Mouse (Mus musculus): ENCODE results near the gene Trim17.
"Not testable (repeated sequence)": the region's sequence is repeated elsewhere in the genome, so short reads cannot be mapped to it uniquely, and the experiment has no call there.

The Trim17 gene

DNA sequence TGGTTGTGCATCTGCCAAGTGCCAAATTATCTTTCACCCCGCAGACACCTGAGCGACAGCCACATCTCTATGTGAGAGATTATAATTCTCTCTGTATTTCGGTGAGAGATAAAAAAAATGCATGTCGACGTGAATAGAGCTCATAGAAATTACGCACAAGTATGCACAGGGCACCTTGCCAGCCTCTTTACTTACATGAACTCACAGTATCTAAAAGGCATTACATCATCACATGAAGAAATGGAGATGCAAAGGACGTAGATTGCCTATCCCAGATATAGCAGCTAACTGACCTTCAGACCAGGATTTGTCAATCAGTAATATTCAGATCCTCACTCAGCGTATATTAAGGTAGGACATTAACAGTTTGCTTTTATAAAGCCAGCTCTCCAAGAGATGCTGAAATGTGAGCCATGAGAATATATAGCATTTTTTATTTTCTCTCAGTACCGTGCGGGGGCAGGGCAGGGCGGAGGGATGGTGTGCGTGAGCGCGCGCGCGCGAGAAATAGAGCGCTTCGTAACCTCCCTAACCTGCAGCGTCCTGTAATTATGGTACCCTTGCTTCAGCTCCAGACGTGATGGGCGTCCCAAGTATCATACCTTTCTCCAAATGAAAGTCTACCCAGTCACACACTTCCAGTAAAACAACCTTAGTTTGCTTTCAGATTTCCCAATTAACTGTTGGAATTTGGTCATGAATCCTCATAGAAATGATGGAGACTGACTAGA lies 6.5 kb upstream of the Trim17 start:
- DNase-seq (ENCODE audit: low spot score) = no peak

GRCm38 (mm10) chr11:58948542-58949479 lies 5.7 kb upstream of the Trim17 start, which contains the start of gene Hist3h2ba:
Gene Hist3h2ba (plus strand): TSS chr11:58948920.
- no peak for DNase-seq (ENCODE audit: low spot score)

DNA sequence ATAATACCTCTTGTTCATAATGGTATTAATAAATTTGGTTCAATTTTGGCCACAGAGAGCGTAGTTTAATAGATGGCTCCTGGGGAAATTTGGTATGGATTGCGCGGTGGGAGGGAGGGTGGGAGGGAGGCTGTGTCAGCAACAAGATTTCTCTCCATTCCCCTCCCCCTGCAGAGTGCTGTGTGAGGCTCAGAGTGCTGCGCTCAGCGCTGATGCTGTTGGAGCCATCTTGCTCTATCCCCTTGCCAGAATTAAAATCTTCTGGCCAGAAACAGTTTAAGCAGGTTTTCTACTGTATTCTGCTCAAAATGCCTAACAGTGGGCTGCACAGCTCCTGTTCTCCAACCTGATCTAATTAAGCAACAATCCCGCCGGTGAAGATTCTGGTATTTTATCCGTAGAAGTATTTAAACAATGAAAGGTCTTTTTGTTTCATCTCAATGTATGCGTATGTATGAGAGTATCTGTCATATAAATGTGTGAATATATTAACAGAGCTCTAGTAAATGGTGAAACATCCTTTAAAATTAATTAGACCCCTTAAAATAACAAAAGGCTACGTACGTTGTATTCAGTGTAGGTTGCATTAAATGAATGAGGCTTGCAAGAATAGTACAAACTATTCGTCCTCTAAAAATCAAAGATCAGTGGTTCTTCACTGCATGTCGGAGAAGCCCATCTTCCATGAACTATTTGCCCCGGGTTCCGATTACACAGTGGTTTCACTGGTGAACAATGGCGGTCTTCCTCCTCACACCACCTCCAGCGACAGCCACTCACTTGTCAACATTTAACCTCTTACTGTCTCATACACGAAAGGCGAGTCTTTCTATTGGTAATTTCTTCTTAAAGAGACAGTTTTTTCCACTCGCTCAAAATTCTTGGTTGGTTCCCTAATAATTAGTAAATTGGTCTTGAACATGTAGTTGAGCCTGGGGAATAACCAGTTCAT lies 4.7 kb upstream of the Trim17 start:
- DNase-seq (ENCODE audit: low spot score) = no peak

- no peak for DNase-seq (ENCODE audit: low spot score)
Measured at GRCm38 (mm10) chr11:58951210-58951609, 3.3 kb upstream of the Trim17 start.

DNA sequence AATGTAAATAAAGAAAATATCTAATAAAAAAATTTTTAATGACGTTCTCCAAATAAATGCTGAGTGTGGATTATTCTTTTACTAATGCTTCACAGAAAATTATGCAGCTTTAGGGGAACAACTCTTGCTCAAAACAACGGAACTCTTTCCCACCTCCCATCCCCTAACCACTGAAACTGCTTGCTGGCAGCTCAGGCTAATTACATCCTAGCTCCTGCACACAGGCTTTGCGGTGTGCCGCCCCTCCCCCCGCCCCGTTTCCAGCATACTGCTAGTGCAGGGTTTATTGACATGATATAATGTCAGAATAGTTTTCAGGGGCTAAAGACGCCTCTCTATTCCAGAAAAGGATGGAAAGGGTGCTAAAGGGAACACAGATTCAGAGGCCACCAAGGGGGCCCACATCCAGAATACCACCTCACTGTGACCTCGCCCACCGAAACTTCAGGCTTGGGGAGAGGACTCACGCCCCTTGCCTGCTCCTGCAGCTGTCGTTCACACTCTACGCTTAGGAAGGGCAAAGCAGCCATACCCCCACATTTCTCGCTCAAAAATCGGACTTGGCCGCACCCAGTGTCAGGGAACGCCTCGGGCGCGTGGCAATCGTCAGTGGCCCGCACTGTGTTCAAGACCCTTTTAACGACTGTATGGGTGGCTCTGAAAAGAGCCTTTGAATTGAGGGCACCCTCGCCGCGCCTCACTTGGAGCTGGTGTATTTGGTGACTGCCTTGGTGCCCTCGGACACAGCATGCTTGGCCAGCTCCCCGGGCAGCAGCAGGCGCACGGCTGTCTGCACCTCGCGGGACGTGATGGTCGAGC lies 925 bp upstream of the Trim17 start:
- no peak for DNase-seq (ENCODE audit: low spot score)

DNA sequence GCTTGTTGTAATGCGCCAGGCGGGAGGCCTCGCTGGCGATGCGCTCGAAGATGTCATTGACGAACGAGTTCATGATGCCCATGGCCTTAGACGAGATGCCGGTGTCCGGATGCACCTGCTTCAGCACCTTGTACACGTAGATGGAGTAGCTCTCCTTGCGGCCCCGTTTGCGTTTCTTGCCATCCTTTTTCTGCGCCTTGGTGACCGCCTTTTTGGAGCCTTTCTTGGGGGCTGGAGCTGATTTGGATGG lies 390 bp upstream of the Trim17 start:
- DNase-seq (ENCODE audit: low spot score) = not testable (repeated sequence)

- no peak for DNase-seq (ENCODE audit: low spot score)
Measured at GRCm38 (mm10) chr11:58955143-58955867, 820 bp downstream of the Trim17 start.

DNA sequence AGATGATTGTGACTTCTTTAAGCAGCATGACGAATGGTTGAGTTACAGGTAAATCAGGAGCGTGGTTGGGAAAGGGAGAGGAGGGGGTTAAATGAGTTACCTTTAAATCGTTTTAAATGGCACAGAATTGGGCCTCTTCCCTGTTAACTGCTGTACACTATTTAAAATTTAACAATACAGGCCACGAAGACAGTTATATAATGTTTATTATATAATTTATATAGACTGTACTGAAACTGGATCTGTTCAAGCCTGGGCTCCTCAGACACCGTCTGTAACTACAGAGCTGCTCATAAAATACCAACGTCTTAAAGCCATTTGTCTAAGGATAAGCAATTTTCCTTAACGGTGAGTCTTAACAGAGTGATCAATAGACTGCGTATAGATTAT lies 1.4 kb downstream of the Trim17 start:
- no peak for DNase-seq (ENCODE audit: low spot score)

GRCm38 (mm10) chr11:58957226-58957914 lies 2.9 kb downstream of the Trim17 start:
- DNase-seq (ENCODE audit: low spot score) = no peak

DNA sequence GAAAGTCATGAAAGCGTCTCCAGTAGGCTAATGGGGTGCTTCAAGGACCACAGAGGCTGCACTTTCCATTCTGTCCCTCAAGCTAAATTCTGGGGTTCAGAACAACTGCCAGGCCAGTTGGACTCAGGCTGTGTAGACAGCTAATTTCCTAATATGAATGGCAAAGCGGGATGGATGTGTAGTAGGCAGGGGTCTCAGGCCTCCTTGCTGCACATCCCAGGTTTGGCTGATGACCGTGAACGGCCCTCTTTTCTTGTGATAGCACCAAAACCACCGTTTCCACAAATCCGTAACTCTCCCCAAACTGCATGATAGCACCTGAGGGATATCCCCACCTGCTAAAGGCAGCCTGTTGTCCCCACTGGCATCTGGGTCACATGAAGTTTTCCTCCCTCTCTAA lies 4.1 kb downstream of the Trim17 start:
- no peak for DNase-seq (ENCODE audit: low spot score)

DNA sequence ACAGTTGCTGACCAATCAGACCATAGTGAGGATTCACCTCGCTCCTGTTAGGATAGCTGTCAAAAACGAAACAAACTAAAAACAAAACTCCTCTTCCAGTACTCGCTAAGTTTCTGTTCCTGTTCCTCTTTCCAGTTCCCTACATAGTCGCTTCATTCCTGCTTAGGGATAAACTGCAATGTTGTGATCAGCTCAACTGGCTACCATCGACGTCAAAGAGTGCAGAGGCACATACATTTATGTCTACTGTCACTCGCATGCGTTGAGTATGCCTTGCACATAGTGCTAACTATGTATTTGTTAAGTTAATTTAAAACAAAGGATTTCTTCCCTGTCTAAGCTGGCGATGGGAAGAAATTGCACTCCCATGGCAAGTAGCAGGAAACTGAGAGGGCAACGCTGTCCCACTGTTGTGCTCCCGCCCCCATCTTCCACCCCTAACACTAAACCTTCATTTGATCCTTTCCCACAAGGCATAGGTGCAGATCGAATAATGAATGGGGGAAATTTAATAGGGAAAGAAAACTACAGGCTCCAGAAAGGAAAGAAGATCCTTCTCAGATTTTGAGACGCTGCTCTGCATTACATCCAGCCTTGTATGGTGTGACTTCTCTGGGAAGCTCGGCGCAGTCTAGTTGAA lies 4.8 kb downstream of the Trim17 start:
- DNase-seq (ENCODE audit: low spot score) = no peak

DNA sequence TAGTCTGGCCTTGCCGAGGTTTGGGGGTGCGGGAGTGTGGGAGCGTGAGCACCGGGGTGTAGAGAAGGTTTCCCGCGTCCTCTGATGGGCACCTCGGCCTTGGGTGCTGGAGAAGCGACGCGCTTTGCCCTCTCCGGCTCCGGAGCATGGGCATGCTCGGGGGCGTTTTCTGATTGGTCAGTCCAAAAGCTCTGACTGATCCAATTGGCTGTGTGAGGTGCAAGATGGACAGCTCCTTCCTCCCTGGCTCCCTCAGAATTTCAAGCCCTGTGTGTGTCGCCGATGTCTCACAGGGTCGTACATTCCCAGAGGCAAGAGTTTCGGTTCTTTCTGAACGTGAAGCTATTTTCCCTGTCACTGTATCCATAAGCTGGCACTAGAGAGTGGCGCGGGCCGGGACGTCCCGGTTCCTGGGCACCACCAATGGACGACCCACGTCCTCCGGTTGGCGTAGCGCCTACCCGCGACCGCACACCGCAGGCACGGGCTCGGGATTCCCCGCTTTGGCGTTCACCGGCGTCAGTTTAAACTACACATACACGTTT lies 5.5 kb downstream of the Trim17 start:
- DNase-seq (ENCODE audit: low spot score) = no peak

- DNase-seq (ENCODE audit: low spot score) = no peak
Measured at GRCm38 (mm10) chr11:58961364-58962177, 7.1 kb downstream of the Trim17 start.

DNA sequence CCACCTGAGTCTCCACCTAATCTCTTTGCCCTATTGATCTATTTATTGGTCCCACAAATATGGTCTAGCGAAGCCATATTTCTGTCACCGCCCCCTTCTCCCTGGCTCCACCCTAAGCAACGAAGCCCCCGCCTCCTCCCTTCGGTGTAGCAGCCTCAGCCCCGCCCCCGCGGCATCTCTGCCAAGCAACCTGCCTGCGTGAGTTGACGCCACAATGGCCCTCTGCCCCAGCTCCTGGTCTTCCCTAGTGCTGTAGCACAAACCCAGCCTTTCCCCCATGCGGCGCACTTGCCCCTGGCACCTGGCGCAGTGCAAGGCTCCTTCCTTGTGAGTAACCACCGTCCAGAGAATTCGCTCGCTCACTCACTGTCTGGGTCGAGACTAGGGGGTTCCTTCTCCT lies 9.1 kb downstream of the Trim17 start:
- no peak for DNase-seq (ENCODE audit: low spot score)

GRCm38 (mm10) chr11:58964216-58964615 lies 9.7 kb downstream of the Trim17 start:
- no peak for DNase-seq (ENCODE audit: low spot score)

DNA sequence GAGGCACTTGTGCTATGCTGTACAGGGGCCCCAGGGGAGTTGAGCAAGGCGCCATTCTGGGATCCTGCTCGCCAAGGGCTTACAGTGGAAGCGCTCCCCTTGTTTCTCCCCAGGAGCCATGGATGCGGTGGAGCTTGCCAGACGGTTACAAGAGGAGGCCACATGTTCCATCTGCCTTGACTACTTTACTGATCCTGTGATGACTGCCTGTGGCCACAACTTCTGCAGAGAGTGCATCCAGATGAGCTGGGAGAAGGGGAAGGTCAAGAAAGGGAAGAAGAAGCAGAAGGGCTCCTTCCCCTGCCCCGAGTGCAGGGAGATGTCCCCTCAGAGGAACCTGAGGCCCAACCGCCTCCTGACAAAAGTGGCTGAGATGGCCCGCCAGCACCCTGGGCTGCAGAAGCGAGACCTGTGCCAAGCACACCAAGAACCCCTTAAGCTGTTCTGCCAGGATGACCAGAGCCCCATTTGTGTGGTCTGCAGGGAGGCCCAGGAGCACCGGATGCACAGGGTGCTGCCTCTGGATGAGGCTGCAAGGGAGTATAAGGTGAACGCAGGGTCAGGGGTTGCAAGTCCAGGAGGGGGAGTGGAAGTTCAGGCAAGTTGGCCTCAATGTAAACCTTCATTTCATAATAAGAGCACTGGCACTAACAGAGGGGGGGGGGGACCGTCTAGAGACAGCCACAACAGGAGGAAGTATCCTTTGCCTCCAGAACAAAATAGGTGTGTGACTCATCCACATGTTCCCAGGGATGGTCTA lies 10.7 kb downstream of the Trim17 start:
- DNase-seq (ENCODE audit: low spot score) = no peak

GRCm38 (mm10) chr11:58967346-58967745 lies 12.9 kb downstream of the Trim17 start:
- no peak for DNase-seq (ENCODE audit: low spot score)

DNA sequence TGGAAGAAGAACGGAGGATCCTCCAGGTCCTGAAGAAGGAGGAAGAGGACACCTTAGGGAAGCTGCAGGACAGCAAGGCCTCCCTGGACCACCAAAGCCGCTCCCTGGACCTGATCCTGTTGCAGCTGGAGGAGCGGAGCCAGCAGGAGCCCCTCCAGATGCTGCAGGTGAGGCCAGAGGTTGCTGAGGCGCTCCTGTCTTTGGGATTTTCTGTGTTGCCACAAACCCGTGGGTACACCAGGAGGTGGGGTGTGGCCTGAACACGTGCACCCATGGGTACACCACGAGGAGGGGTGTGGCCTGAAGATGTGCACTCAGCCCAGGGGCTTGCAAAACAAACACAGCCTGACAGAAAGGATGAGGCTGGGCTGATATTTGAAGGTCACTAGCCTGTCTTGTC lies 14.1 kb downstream of the Trim17 start:
- no peak for DNase-seq (ENCODE audit: low spot score)

All from urinary bladder, postnatal 10 days (tissue).